Mouse (Mus musculus): Measurements from ENCODE around the gene Tmem255b.

Gene Tmem255b

GRCm38 (mm10) chr8:13446456-13446855, 11.5 kb downstream of the Tmem255b start:
- no peak for DNase-seq (ENCODE audit: low spot score in 2 of 2)

GRCm38 (mm10) chr8:13448145-13448544, 13.2 kb downstream of the Tmem255b start:
- no peak for DNase-seq (ENCODE audit: low spot score in 2 of 2)

GRCm38 (mm10) chr8:13451747-13452277, 16.8 kb downstream of the Tmem255b start:
- DNase-seq (ENCODE audit: low spot score in 2 of 2) = no peak

GRCm38 (mm10) chr8:13454341-13455113, 19.5 kb downstream of the Tmem255b start:
- no peak for DNase-seq (ENCODE audit: low spot score in 2 of 2)

- peak; percentile 32 to 55 for DNase-seq (ENCODE audit: low spot score in 2 of 2)
Observed at GRCm38 (mm10) chr8:13455295-13455694, 20.3 kb downstream of the Tmem255b start.

GRCm38 (mm10) chr8:13459431-13459830, 24.4 kb downstream of the Tmem255b start:
- DNase-seq (ENCODE audit: low spot score in 2 of 2) = no peak

GRCm38 (mm10) chr8:13461085-13461765, 26.2 kb downstream of the Tmem255b start:
- no peak for DNase-seq (ENCODE audit: low spot score in 2 of 2)

- DNase-seq (ENCODE audit: low spot score in 2 of 2) = peak; percentile 54 to 67
Observed at GRCm38 (mm10) chr8:13461843-13462242, 26.9 kb downstream of the Tmem255b start.

- no peak for DNase-seq (ENCODE audit: low spot score in 2 of 2)
Observed at GRCm38 (mm10) chr8:13462392-13462791, 27.4 kb downstream of the Tmem255b start.

GRCm38 (mm10) chr8:13465324-13465723, 30.3 kb downstream of the Tmem255b start:
- no peak for DNase-seq (ENCODE audit: low spot score in 2 of 2)

GRCm38 (mm10) chr8:13466989-13467388, 32.0 kb downstream of the Tmem255b start:
- DNase-seq (ENCODE audit: low spot score in 2 of 2) = no peak

GRCm38 (mm10) chr8:13468737-13469136, 33.7 kb downstream of the Tmem255b start:
- no peak for DNase-seq (ENCODE audit: low spot score in 2 of 2)

GRCm38 (mm10) chr8:13471484-13471883, 36.5 kb downstream of the Tmem255b start:
- no peak for DNase-seq (ENCODE audit: low spot score in 2 of 2)

- no peak for DNase-seq (ENCODE audit: low spot score in 2 of 2)
Observed at GRCm38 (mm10) chr8:13472284-13472683, 37.3 kb downstream of the Tmem255b start.

GRCm38 (mm10) chr8:13475892-13476291, 40.9 kb downstream of the Tmem255b start:
- no peak for DNase-seq (ENCODE audit: low spot score in 2 of 2)

- no peak for DNase-seq (ENCODE audit: low spot score in 2 of 2)
Observed at GRCm38 (mm10) chr8:13481089-13481554, 46.1 kb downstream of the Tmem255b start.

- no peak for DNase-seq (ENCODE audit: low spot score in 2 of 2)
Observed at GRCm38 (mm10) chr8:13481596-13481995, 46.6 kb downstream of the Tmem255b start.

GRCm38 (mm10) chr8:13482101-13482801, 47.3 kb downstream of the Tmem255b start:
- no peak for DNase-seq (ENCODE audit: low spot score in 2 of 2)

GRCm38 (mm10) chr8:13483191-13483590, 48.2 kb downstream of the Tmem255b start:
- DNase-seq (ENCODE audit: low spot score in 2 of 2) = no peak

- DNase-seq (ENCODE audit: low spot score in 2 of 2) = no peak
Observed at GRCm38 (mm10) chr8:13489351-13489750, 54.4 kb downstream of the Tmem255b start.

- DNase-seq (ENCODE audit: low spot score in 2 of 2) = no peak
Observed at GRCm38 (mm10) chr8:13489986-13490910, 55.3 kb downstream of the Tmem255b start.
